Comparison of ENCODE assay signal across 8 mouse cellular contexts in the genomic region with DNA sequence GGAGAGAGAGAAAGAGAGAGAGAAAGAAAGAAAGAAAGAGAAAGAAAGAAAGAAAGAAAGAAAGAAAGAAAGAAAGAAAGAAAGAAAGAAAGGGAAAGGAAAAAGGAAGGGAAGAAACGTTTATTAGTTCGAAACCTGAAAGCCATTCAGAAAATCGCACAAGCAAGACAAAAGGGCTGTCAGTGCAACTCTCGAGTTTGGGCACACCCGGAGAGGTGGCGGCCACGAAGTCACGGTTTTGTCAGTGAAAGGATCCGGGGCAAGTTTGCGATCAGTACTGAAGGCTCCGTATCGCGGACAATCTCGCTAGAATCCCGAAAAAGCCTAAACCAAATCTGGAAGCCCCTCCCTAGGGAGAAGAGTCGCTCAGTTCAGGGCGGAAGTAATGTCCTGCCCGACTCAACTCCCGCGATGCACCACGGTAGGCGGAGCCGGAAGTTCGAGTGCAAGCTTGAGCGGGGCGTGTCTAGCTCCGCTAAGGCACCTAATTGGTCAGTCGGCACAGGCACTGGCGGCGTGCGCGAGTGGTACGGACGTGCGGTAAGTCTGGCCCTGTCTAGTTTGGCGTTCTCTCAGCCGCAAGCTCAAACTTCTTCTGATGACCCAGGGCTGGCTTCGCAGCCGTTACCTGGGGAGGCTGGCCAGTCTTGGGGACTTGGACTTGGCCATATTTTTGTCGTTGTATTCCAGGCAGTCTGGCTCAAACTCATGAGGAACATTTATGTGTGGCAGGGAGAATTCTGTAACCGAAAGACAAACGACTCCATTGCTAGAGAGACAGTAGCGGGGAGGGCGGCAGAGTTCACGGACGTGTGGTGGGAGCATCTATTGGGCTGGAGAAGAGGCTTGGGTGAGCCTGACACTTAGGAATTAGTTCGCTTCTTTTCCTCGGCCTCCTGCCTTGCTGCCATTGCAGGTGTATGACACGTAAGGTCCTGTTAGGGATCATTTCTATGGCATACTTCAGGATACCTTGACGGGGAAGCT. TPM values are rescaled to one million over a fixed set of nuclear protein-coding genes. Genes with fewer than 3 reads are reported as not detected.
DNase-seq lines count a peak whose midpoint lies in the region; ATAC-seq lines count a peak whose summit lies in the region.

A gene (plus strand): TSS at position 465 of the 987 bp plus-strand sequence.

- H3K27me3 ChIP-seq in hindbrain, embryonic 16.5 days (replicated peaks; ENCODE audit: control insufficient read depth, insufficient read depth, low read length), result no peaks in the 10 kb centered on the region

- peak within 1 kb of the TSS; percentile 83 for H3K9ac ChIP-seq in hindbrain, embryonic 16.5 days (ENCODE audit: low read depth, low read length)

- H3K27ac ChIP-seq in hindbrain, embryonic 16.5 days (ENCODE audit: low read depth, low read length), result peak within 1 kb of the TSS; percentile 87
- peak within 1 kb of the TSS; percentile 71 for H3K27ac ChIP-seq in macrophage

- H3K4me1 ChIP-seq in hindbrain, embryonic 16.5 days (ENCODE audit: control insufficient read depth, insufficient read depth, low read depth, low read length), result peaks cover 10% of the 10 kb centered on the region

- no peaks in the 10 kb centered on the region for H3K36me3 ChIP-seq in hindbrain, embryonic 16.5 days (ENCODE audit: control insufficient read depth, insufficient read depth, low read length)
- H3K36me3 ChIP-seq in macrophage (ENCODE audit: inconsistent target), result no peaks in the 10 kb centered on the region

- H3K9me3 ChIP-seq in hindbrain, embryonic 16.5 days (ENCODE audit: control insufficient read depth, low read length), result no peaks in the 10 kb centered on the region

- no peaks in the 10 kb centered on the region for H3K79me2 ChIP-seq in macrophage (ENCODE audit: inconsistent target)

- H3K4me3 ChIP-seq in hindbrain, embryonic 16.5 days (ENCODE audit: low read length), result peak within 1 kb of the TSS; percentile 71
- H3K4me3 ChIP-seq in macrophage (ENCODE audit: inconsistent target), result peak within 1 kb of the TSS; percentile 77

- ATAC-seq in hindbrain, embryonic 16.5 days, result peak; percentile 100

- under 1% methylated on average over 50 of the region's 50 CpGs for WGBS in hindbrain, embryonic 16.5 days
- under 1% methylated on average over 49 of the region's 50 CpGs for WGBS in macrophage (ENCODE audit: missing documents)

- H3K4me2 ChIP-seq in hindbrain, embryonic 16.5 days (ENCODE audit: low read length), result peak within 1 kb of the TSS; percentile 92

- peak; percentile 97 for DNase-seq in WW6 (ENCODE audit: low read depth, low spot score)
- DNase-seq in cerebellum, postnatal 4 days (ENCODE audit: low spot score in 2 of 2), result peak; percentile 84 to 92
- peak; percentile 98 for DNase-seq in gastrocnemius, adult 18-20 months (ENCODE audit: low spot score)
- peak; percentile 96 to 98 for DNase-seq in left cerebral cortex, adult 18-20 months (ENCODE audit: low spot score in 2 of 2)
- DNase-seq in right cerebral cortex, adult 18-20 months, result peak; percentile 98
- peak; percentile 73 for DNase-seq in urinary bladder, postnatal 10 days (ENCODE audit: low spot score)

RNA-seq across cellular contexts. Expression of the gene that starts here (rescaled TPM):
- 10 to 100 TPM; 10.8 to 11.5 TPM for total RNA-seq in gastrocnemius, adult 18-20 months (2021)
- 28.9 and 29.9 TPM in 2 replicates for polyA plus RNA-seq in hindbrain, embryonic 16.5 days (2015; fragmentation: Nextera tagmentation; extraction: Ambion mirVana)
- total RNA-seq in left cerebral cortex, adult 18-20 months (2021), result 10 to 100 TPM; 16.1 to 16.7 TPM
- total RNA-seq in macrophage (2018; cell fraction: chromatin; rRNA removed), result 10 to 100 TPM in 1 of 26 experiments, 1 to 10 TPM in 25; 1.4 to 12.5 (median 6.4) TPM
- 1 to 10 TPM; 3.1 to 8.4 (median 6.0) TPM for total RNA-seq in macrophage (2018; cell fraction: cytosol; rRNA removed)
- 1 to 10 TPM; 1.2 to 8.8 (median 5.2) TPM for total RNA-seq in macrophage (2018; cell fraction: nucleus; rRNA removed)
- polyA plus RNA-seq in macrophage (2018), result 5.8 to 9.0 TPM (median 7.9 TPM) in 3 replicates

Comparison
In these comparisons a context has a peak if more than half of its experiments do, and no peak if none do; other contexts are left out.
1. Peak in every context shown above with its lines: DNase-seq, ATAC-seq, H3K4me3 ChIP-seq and H3K27ac ChIP-seq.